Mouse (Mus musculus): ENCODE data around the gene Ezh1.

DNA sequence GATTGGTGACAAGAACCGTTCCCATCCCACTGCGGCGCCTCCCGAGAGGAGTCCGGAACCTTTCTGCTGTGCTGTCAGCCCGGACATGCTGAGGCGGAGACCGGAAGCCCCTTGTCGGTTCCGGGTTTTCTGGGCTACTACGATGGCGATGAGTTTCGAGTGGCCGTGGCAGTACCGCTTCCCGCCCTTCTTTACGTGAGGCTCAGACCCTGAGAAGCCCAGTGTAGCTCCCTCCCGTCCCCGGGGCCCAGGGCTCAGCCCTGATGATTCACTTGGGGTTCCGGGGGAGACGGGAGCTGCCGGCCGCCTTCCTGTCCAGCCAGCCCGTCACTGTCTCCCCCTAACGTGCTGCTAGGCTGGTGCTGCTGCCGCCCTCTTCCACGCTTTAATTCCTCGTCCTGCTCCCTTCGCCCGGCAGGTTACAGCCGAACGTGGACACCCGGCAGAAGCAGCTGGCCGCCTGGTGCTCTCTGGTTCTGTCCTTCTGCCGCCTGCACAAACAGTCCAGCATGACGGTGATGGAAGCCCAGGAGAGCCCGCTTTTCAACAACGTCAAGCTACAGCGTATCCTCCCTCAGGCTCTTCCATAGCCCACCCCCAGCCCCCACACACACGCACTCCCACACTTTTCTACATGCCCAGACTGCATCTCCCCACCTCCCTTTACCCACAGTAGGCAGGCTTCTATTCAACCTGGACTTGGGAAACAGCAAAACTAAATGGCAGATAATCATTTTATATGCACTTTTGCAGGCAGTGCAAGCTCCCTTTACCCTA lies 27.5 kb upstream of the Ezh1 start, which contains the start of gene Vps25:
- TF ChIP-seq USF1 (IDR thresholded peaks at IDR 0.05; ENCODE audit: low read depth): no peak
- TF ChIP-seq CTCF (IDR thresholded peaks at IDR 0.05; ENCODE audit: control insufficient read depth, insufficient read depth, insufficient read length): no peak
- no peak for TF ChIP-seq CEBPB (IDR thresholded peaks at IDR 0.05; ENCODE audit: low read depth)

All from C2C12 (cell line).